Mouse (Mus musculus) naive thymus-derived CD4-positive, alpha-beta T cell, adult 2 months (primary cell): ENCODE results near the gene Olfr1176.
A peak's percentile ranks its signal among the peaks of the same experiment; 100 is the strongest.

ENCODE experiments used
- DNase-seq: peaks from one replicate; pipeline ENCODE4 v3.0.0-alpha.2; 2011; ENCODE audit warnings: low read depth

Gene Olfr1176

DNA sequence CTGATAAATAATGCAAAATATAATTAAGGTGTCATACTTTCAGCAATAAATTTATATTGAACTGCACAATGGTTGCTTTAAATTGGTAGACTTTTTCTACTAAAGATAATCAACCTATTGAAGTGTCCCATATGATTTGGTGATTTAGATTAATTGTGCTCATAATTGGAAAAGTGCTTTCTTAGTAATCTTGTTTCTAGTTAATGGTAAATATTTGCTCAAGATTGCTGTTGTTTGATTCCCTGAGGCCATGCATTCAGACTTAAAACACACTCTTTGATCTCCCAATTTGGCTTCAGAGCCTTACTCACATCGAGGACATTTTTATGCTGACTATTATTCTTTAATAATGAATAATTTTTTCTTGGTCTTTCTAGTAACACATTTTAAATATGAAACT, at the start of gene Olfr1176:
Gene Olfr1176 (plus strand): TSS at position 301 of the 400 bp plus-strand sequence.
- no peak for DNase-seq

DNA sequence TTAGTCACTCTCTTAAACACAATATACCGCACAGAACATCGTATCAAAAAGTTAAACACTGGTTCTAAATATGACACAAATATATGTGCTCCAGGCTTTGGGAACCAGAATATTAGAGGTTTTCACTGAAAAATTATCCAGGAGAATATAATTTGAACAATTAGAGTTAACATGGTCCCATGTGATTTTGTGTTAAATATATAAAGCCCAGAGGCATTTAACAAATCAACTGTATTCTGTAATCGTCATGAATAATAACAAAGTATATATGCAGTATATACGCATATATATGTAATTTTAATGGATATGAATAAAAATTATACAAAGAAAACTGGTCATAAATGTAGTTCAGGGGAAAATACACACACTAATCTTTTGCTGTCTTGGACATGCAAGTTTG, 21.5 kb upstream of the Olfr1176 start, which contains the start of gene Olfr1174-ps:
Gene Olfr1174-ps (minus strand): TSS at position 101 of the 400 bp plus-strand sequence.
- DNase-seq: no peak

DNA sequence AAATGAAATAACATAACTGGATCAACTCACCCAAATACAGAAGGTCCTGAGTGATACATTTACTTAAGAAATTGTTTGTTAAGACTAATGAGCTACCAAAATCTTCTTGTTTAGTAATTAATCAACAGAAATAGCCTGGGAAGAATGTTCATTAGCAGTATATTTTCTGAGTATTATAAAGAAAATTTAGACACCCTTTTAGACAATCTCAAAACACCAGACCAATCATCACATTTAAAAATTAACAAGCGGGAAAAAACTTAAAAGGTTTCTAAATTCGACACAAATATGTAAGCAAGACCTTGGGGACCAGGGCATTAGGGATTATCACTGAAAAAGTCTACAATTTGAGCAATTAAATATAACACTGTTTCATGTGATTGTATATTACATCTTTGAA, 9.4 kb upstream of the Olfr1176 start, which contains the start of gene Olfr1175-ps:
Gene Olfr1175-ps (minus strand): TSS at position 101 of the 400 bp plus-strand sequence.
- no peak for DNase-seq

- no peak for DNase-seq
Observed at GRCm38 (mm10) chr2:88346392-88346791, 9.9 kb downstream of the Olfr1176 start, which contains the start of gene Olfr1177-ps. Gene Olfr1177-ps (minus strand): TSS chr2:88346492.

DNA sequence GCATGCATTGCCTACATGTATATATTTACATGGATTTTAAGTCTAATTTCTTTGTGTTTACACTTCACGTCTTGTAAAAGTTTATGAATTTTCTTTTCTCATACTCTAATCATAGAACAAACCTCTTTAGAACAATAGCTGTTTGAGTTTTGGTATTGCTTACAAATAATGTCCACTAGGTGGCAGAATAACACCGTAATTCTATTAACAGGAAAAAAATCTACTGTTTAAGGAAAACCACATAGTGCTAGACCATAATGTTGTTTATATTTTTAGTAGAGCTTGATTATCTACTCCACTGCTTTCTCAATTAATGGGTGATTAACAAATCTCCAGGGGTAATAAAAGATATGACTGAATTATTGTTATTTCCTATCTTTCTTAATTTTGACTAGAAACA, 19.8 kb downstream of the Olfr1176 start:
- DNase-seq: peak; percentile 4

DNA sequence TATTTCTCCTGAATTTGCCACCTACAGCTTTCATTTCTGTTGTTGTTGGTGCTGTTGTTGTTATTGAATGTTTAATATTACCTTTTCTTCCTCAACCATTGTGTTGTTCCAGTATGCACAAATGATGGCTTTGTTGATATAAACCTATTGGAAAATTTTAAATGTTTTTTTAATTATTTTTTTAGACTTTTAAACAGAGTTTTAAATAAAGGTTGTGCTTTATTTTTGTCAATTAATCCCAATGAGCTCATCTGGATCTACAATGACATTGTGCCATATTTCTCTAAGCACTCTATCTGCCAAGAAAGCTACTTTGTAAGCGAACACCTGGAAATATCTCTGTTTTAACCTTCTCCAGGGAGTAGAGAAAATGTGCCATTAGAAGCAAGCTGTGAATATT, 50.2 kb downstream of the Olfr1176 start, which contains the start of gene Olfr1178:
Gene Olfr1178 (plus strand): TSS at position 301 of the 400 bp plus-strand sequence.
- DNase-seq: no peak
